Mouse (Mus musculus) layer of hippocampus, adult 11-12 months (tissue): ENCODE data around the gene Soga1.

Source experiments
- DNase-seq: peaks from one replicate; pipeline ENCODE4 v3.0.0; 2022; ENCODE audit warnings: low spot score

Gene Soga1

GRCm38 (mm10) chr2:157078793-157079700, at the start of gene Soga1:
Gene Soga1 (minus strand): TSS chr2:157079254.
- peak; percentile 83 for DNase-seq

- DNase-seq: no peak
These were observed 49.0 kb upstream of the Soga1 start for GRCm38 (mm10) chr2:157128072-157128471.

- no peak for DNase-seq
These were observed 48.3 kb upstream of the Soga1 start for GRCm38 (mm10) chr2:157127370-157127769.

- DNase-seq: no peak
These were observed 46.2 kb upstream of the Soga1 start for GRCm38 (mm10) chr2:157125246-157125645.

- no peak for DNase-seq
These were observed 42.7 kb upstream of the Soga1 start for GRCm38 (mm10) chr2:157121766-157122165.

- no peak for DNase-seq
These were observed 40.0 kb upstream of the Soga1 start for GRCm38 (mm10) chr2:157119075-157119474.

GRCm38 (mm10) chr2:157118556-157118955, 39.5 kb upstream of the Soga1 start:
- DNase-seq: no peak

- no peak for DNase-seq
These were observed 37.9 kb upstream of the Soga1 start for GRCm38 (mm10) chr2:157116964-157117363.

- DNase-seq: no peak
These were observed 29.2 kb upstream of the Soga1 start for GRCm38 (mm10) chr2:157108236-157108635.

- no peak for DNase-seq
These were observed 25.4 kb upstream of the Soga1 start for GRCm38 (mm10) chr2:157104454-157104853.

- DNase-seq: no peak
These were observed 23.2 kb upstream of the Soga1 start for GRCm38 (mm10) chr2:157102256-157102655.

- no peak for DNase-seq
These were observed 22.6 kb upstream of the Soga1 start for GRCm38 (mm10) chr2:157101650-157102049.

- no peak for DNase-seq
These were observed 21.2 kb upstream of the Soga1 start for GRCm38 (mm10) chr2:157100319-157100605.

GRCm38 (mm10) chr2:157099532-157100318, 20.7 kb upstream of the Soga1 start:
- DNase-seq: no peak

- DNase-seq: peak; percentile 75
These were observed 16.1 kb upstream of the Soga1 start for GRCm38 (mm10) chr2:157095005-157095755.

- peak; percentile 35 for DNase-seq
These were observed 13.0 kb upstream of the Soga1 start for GRCm38 (mm10) chr2:157092024-157092423.

- no peak for DNase-seq
These were observed 8.7 kb upstream of the Soga1 start for GRCm38 (mm10) chr2:157087536-157088317.

- DNase-seq: no peak
These were observed 7.7 kb upstream of the Soga1 start, which contains the start of gene Tldc2 for GRCm38 (mm10) chr2:157086796-157087195. Gene Tldc2 (plus strand): TSS chr2:157087055.

- DNase-seq: no peak
These were observed 6.0 kb upstream of the Soga1 start for GRCm38 (mm10) chr2:157084831-157085585.

GRCm38 (mm10) chr2:157081960-157082359, 2.9 kb upstream of the Soga1 start:
- no peak for DNase-seq

GRCm38 (mm10) chr2:157081331-157081730, 2.3 kb upstream of the Soga1 start:
- no peak for DNase-seq
